Comparison of ENCODE assay signal across 7 mouse cellular contexts in the genomic region with DNA sequence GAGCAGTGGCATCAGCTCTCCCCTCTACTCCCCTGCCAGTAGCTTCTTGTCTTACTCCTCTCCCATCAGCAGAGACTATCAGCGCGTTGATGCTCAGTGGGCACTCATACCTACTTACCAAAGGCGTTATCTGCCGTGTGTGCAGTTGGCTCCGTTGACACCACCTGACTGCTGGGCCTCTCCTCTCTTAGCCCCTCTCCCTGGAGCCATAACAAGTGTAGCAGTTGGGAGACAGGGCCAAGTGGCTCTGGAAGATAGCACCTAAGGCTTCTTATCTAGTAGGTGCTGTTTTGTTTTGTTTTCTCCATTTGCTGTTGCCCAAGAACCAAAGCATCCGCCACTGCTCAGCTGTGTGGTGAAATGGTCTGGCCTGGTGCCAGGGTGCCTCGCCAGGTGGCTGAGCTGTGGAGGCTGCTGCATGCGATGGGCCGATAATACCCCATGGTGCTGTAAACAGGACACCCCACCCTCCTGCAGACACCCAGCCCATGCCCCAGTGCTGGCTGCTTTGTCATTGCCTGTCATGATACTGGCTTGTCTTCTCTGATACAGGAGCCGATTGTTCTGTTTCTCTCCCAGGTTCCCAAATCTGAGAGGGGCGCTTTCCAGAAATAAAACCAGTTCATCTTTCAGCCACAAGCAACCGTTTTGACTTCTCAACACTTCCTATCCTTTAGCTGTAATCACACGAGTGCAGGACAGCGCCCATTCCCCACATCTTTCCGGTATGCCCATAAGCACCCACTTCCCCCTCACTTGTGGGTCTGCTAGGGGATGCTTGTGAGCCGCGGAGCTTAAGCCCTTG. TPM values are rescaled to one million over a fixed set of nuclear protein-coding genes. Genes with fewer than 3 reads are reported as not detected.
A peak's percentile ranks its signal among the peaks of the same experiment; 100 is the strongest.
DNase-seq lines count a peak whose midpoint lies in the region; ATAC-seq and TF ChIP-seq lines count a peak whose summit lies in the region.

No protein-coding gene starts in this region.

- H3K4me1 ChIP-seq in bone marrow, adult 2 months (ENCODE audit: control insufficient read depth, insufficient read depth, low read length), result peaks cover 21% of the 10 kb centered on the region

- TF ChIP-seq POLR2A in bone marrow, adult 2 months (IDR thresholded peaks at IDR 0.05; ENCODE audit: borderline replicate concordance, control insufficient read depth, low read depth, low read length), result peak; percentile 48; the same call in 1 of the 2 replicates

- H3K4me3 ChIP-seq in bone marrow, adult 2 months (replicated peaks; ENCODE audit: control insufficient read depth, low read depth, low read length), result peak overlapping the region; percentile 64

- peak; percentile 43 for DNase-seq in retina, postnatal 1 day
- no peak for DNase-seq in retina, embryonic 14.5 days (ENCODE audit: low spot score)
- peak; percentile 68 for DNase-seq in gastrocnemius, postnatal 14 days
- peak; percentile 60 for DNase-seq in kidney, postnatal 10 days
- peak; percentile 83 for DNase-seq in thymus, postnatal 0 days (ENCODE audit: low spot score)

- intact Hi-C loops in gastrocnemius, postnatal 14 days (cut with DNase I; ENCODE audit: low total_unique reads), result no loop called here

- peak overlapping the region; percentile 95 for H3K27ac ChIP-seq in bone marrow, adult 2 months (ENCODE audit: control insufficient read depth, insufficient read depth, low read depth, low read length, poor library complexity)

- WGBS in bone marrow, adult 2 months, result 3% methylated on average over 17 of the region's 17 CpGs

- no peak for TF ChIP-seq CTCF in bone marrow, adult 2 months (IDR thresholded peaks at IDR 0.05; ENCODE audit: control insufficient read depth, insufficient read depth, low read length)

- ATAC-seq in megakaryocyte progenitor cell, adult 5-6 weeks (replicated peaks; ENCODE audit: poor library complexity), result peak; percentile 77

RNA-seq across cellular contexts. Expression of a gene that starts 19.9 kb away (rescaled TPM):
- 167 and 178 TPM in 2 replicates for polyA plus RNA-seq in bone marrow, adult 2 months (2011; ENCODE audit: insufficient read depth, insufficient read length, low replicate concordance, missing spikeins)
- total RNA-seq in gastrocnemius, postnatal 14 days (2021), result 1 to 10 TPM; 4.4 to 6.5 TPM
- total RNA-seq in megakaryocyte progenitor cell, adult 5-6 weeks (2015), result 90.4 and 98.3 TPM in 2 replicates
- total RNA-seq in megakaryocyte progenitor cell, adult 5-6 weeks (2017), result 89.6 and 91.8 TPM in 2 replicates
- 24.2 and 27.3 TPM in 2 replicates for polyA plus RNA-seq in thymus, postnatal 0 days (2015; fragmentation: Nextera tagmentation; extraction: Ambion mirVana)

RNA-seq across cellular contexts. Expression of a gene that starts 27.8 kb away (rescaled TPM):
- polyA plus RNA-seq in bone marrow, adult 2 months (2011; ENCODE audit: insufficient read depth, insufficient read length, low replicate concordance, missing spikeins), result 34.9 and 49.3 TPM in 2 replicates
- total RNA-seq in gastrocnemius, postnatal 14 days (2021), result 10 to 100 TPM; 36.6 to 37.8 TPM
- total RNA-seq in megakaryocyte progenitor cell, adult 5-6 weeks (2015), result 82.6 and 88.6 TPM in 2 replicates
- 61.2 and 85.6 TPM in 2 replicates for total RNA-seq in megakaryocyte progenitor cell, adult 5-6 weeks (2017)
- 93.1 and 95.3 TPM in 2 replicates for polyA plus RNA-seq in thymus, postnatal 0 days (2015; fragmentation: Nextera tagmentation; extraction: Ambion mirVana)

RNA-seq across cellular contexts. Expression of a gene that starts 46.6 kb away (rescaled TPM):
- polyA plus RNA-seq in bone marrow, adult 2 months (2011; ENCODE audit: insufficient read depth, insufficient read length, low replicate concordance, missing spikeins), result 26.3 and 39.0 TPM in 2 replicates
- total RNA-seq in gastrocnemius, postnatal 14 days (2021), result 10 to 100 TPM; 21.7 to 24.4 TPM
- total RNA-seq in megakaryocyte progenitor cell, adult 5-6 weeks (2015), result 99.1 and 111 TPM in 2 replicates
- total RNA-seq in megakaryocyte progenitor cell, adult 5-6 weeks (2017), result 70.8 and 73.3 TPM in 2 replicates
- polyA plus RNA-seq in thymus, postnatal 0 days (2015; fragmentation: Nextera tagmentation; extraction: Ambion mirVana), result 56.8 and 57.9 TPM in 2 replicates

RNA-seq across cellular contexts. Expression of a gene that starts 57.2 kb away (rescaled TPM):
- 57.9 and 61.3 TPM in 2 replicates for polyA plus RNA-seq in bone marrow, adult 2 months (2011; ENCODE audit: insufficient read depth, insufficient read length, low replicate concordance, missing spikeins)
- total RNA-seq in gastrocnemius, postnatal 14 days (2021), result 100 to 1,000 TPM; 173 to 190 TPM
- 88.9 and 102 TPM in 2 replicates for total RNA-seq in megakaryocyte progenitor cell, adult 5-6 weeks (2015)
- 60.2 and 63.3 TPM in 2 replicates for total RNA-seq in megakaryocyte progenitor cell, adult 5-6 weeks (2017)
- polyA plus RNA-seq in thymus, postnatal 0 days (2015; fragmentation: Nextera tagmentation; extraction: Ambion mirVana), result 120 and 142 TPM in 2 replicates

Comparison
In these comparisons a context has a peak if more than half of its experiments do, and no peak if none do; other contexts are left out.
1. RNA of a gene that starts 19.9 kb away (total RNA-seq): 89.6 to 98.3 TPM in megakaryocyte progenitor cell, adult 5-6 weeks; 4.4 to 6.5 TPM in gastrocnemius, postnatal 14 days; every median in the first group is over 10 times any median in the second.